Mouse (Mus musculus) brain, embryonic 14.5 days (tissue): ENCODE measurements around the gene Exosc6.

Source experiments
- CTCF ChIP-seq: fragments of 200-500 bp; IDR thresholded peaks from 2 replicates; pipeline ENCODE4 v1.5.1; 2012; ENCODE audit warnings: inconsistent platforms, mild to moderate bottlenecking, moderate library complexity, borderline replicate concordance; ENCODE audit not compliant: insufficient read depth, insufficient read length; ENCODE audit errors: extremely low read depth
- POLR2A ChIP-seq: fragments of 200-500 bp; IDR thresholded peaks from 2 replicates; pipeline ENCODE4 v1.6.1; 2012; ENCODE audit warnings: mild to moderate bottlenecking, inconsistent platforms, borderline replicate concordance; ENCODE audit not compliant: poor library complexity, insufficient read depth, insufficient read length, severe bottlenecking; ENCODE audit errors: extremely low read depth

GRCm38 (mm10) chr8:111056691-111057293 is 653 bp downstream of the Exosc6 start:
- TF ChIP-seq POLR2A, result no peak
- no peak for TF ChIP-seq CTCF
